Mouse (Mus musculus) CD4-positive naive resting alpha-beta T cell, adult 57 days (primary cell): Measurements from ENCODE around the gene Calm2. TPM values are rescaled to one million over a fixed set of nuclear protein-coding genes. Genes with fewer than 3 reads are reported as not detected.

Experiments used
- total RNA-seq: library from RNA; stranded (reverse); gene quantifications from one replicate; pipeline ENCODE4 v1.2.4, GENCODE M21; 2023

The Calm2 gene
- 312 TPM for total RNA-seq

GRCm38 (mm10) chr17:87446767-87447611 lies at the start of gene Calm2:
Gene Calm2 (minus strand): TSS chr17:87446935.

GRCm38 (mm10) chr17:87427511-87427910 lies 19.2 kb downstream of the Calm2 start, which contains the start of gene Stpg4:
Gene Stpg4 (minus strand): TSS chr17:87427741.

Other genes starting within 250 kb of the Calm2 start
- gene Mcfd2, start 181.0 kb downstream of the Calm2 start, total RNA-seq: 16.1 TPM
- gene Ttc7, start 164.0 kb downstream of the Calm2 start, total RNA-seq: 117 TPM
- gene Stpg4, start 19.2 kb downstream of the Calm2 start, total RNA-seq: 0.98 TPM
- gene Epcam, start 189.0 kb upstream of the Calm2 start, total RNA-seq: 0.89 TPM
- gene Msh2, start 225.4 kb upstream of the Calm2 start, total RNA-seq: 43.7 TPM